Mouse (Mus musculus): ENCODE results near the gene Mcpt9.
"Not testable (repeated sequence)": the region's sequence is repeated elsewhere in the genome, so short reads cannot be mapped to it uniquely, and the experiment has no call there.

The Mcpt9 gene

GRCm38 (mm10) chr14:56030395-56030794 lies at the start of gene Mcpt9:
Mcpt9 (minus strand) TSS chr14:56030495.
- in situ Hi-C loops (cut with MboI; ENCODE audit: low sequenced_read_pairs) = not testable (repeated sequence)

DNA sequence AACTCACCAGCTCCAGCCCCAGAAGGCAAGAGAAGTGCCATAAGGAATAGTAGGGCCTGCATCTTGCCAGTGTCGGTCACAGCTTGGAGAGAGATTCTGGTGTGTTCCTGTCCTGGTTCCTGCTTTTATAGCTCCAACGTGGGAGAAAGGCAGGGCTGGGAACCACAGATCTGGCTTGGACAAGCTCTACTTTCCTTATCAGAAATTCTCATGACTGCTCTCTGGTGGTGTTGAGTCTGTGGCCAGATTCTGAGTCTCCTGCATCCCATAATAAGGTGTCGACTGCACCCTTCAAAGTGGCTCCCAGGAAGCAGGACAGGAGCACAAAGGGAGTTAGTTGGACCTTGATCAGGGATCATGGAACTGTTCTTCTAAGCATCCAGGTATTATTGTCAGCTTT lies 31.9 kb upstream of the Mcpt9 start, which contains the start of gene Mcpt4:
TSS of gene Mcpt4 (minus strand) at position 101 of the 400 bp plus-strand sequence.
- in situ Hi-C loops (cut with MboI; ENCODE audit: low sequenced_read_pairs) = not testable (repeated sequence)

GRCm38 (mm10) chr14:56057722-56058121 lies 27.4 kb upstream of the Mcpt9 start:
- in situ Hi-C loops (cut with MboI; ENCODE audit: low sequenced_read_pairs) = no loop called here

- in situ Hi-C loops (cut with MboI; ENCODE audit: low sequenced_read_pairs) = no loop called here
Measured at GRCm38 (mm10) chr14:56055408-56055807, 25.1 kb upstream of the Mcpt9 start.

- in situ Hi-C loops (cut with MboI; ENCODE audit: low sequenced_read_pairs) = not testable (repeated sequence)
Measured at GRCm38 (mm10) chr14:56041792-56042191, 11.5 kb upstream of the Mcpt9 start, which contains the start of gene Mcpt2. Mcpt2 (plus strand) TSS chr14:56042041.

DNA sequence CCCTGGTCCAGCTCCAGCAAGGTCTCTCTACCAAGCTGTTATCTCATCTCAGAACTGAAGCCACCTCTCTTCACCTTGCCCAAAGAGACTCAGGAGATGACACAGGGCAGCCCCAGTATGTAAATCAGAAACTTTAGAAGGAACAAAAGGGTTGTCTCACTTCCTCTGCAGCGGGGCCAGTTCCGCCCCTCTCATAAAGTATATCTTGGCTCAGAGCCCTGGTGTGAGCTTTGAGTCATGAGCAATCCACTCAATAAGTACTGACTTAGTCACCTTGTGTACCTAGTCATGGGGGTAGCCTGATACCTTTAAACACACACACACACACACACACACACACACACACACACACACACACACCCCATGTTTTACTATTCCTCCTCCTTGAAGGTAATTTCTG lies 4.1 kb upstream of the Mcpt9 start:
- in situ Hi-C loops (cut with MboI; ENCODE audit: low sequenced_read_pairs) = no loop called here

DNA sequence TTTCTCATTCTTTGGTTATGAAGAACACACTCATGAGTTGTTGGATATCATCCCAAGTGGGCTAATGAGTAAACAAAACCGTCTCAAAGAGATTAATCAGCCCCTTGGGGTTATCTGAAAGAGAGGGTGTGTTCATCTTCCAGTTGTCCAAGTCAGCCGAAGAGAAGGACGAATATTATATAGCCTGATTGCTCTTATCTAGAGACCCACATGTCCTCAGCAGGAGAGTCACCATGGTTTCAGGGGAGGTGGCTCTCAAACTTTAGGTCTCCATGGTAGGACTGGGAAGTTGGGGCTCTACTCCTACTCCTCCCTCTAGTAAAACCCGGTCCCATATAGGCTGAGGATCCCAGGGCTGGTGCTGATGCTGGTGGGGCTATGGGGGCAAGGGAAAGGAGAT lies 9.0 kb downstream of the Mcpt9 start:
- in situ Hi-C loops (cut with MboI; ENCODE audit: low sequenced_read_pairs) = not testable (repeated sequence)

- in situ Hi-C loops (cut with MboI; ENCODE audit: low sequenced_read_pairs) = no loop called here
Measured at GRCm38 (mm10) chr14:56019446-56019845, 10.8 kb downstream of the Mcpt9 start.

DNA sequence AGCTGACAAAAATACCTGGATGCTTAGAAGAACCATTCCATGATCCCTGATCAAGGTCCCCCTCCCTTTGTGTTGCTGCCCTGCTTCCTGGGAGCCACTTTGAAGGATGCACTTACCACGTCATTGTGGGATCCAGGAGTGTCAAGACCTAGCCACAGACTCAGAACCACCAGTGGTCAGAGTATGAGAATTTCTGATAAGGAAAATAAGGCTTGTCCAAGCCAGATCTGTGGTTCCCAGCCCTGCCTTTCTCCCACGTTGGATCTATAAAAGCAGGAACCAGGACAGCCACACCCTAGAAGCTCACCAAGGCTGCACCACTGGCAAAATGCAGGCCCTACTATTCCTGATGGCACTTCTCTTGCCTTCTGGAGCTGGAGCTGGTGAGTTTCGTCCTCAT lies 12.6 kb downstream of the Mcpt9 start, which contains the start of gene Mcpt1:
TSS of gene Mcpt1 (plus strand) at position 301 of the 400 bp plus-strand sequence.
- in situ Hi-C loops (cut with MboI; ENCODE audit: low sequenced_read_pairs) = not testable (repeated sequence)

GRCm38 (mm10) chr14:56013924-56014323 lies 16.4 kb downstream of the Mcpt9 start:
- in situ Hi-C loops (cut with MboI; ENCODE audit: low sequenced_read_pairs) = no loop called here

GRCm38 (mm10) chr14:56013147-56013546 lies 17.1 kb downstream of the Mcpt9 start:
- in situ Hi-C loops (cut with MboI; ENCODE audit: low sequenced_read_pairs) = no loop called here

GRCm38 (mm10) chr14:55987464-55987863 lies 42.8 kb downstream of the Mcpt9 start:
- in situ Hi-C loops (cut with MboI; ENCODE audit: low sequenced_read_pairs) = not testable (repeated sequence)
